29 mouse cellular contexts compared by ENCODE assay signal in the genomic region with DNA sequence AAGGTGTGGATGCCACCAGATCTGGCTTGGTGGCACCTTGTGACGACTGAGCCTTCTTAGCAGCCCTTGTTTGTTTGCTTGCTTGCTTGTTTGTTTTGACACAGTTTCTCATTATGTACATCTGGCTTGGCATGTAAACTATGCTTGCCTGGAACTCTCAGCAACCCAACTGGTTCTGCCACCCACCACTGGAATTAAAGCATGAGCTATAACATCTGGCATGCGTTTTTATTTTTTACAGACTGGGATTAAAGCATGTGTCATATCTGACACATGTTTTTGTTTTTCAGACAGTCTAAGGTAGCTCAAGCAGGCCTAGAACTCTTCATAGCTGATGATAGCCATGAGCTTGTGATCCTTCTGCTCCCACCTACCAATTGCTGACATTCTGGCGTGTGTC. TPM values are rescaled to one million over a fixed set of nuclear protein-coding genes. Genes with fewer than 3 reads are reported as not detected.
DNase-seq lines count a peak whose midpoint lies in the region; ATAC-seq and TF ChIP-seq lines count a peak whose summit lies in the region.
"Had no signal": no experiment of that assay in that cellular context is flagged by ENCODE, and none has a peak within 500 bp of the region (broad histone marks: within the 10 kb centered on the region; RNA-seq: fewer than 3 reads in every experiment).

No protein-coding gene starts in this region.

- 0 out of 2 replicates have a peak overlapping the region, but pooled peaks have one; percentile 12 for H3K27ac ChIP-seq in heart, embryonic 12.5 days (ENCODE audit: poor library complexity, severe bottlenecking)
- H3K27ac ChIP-seq in heart, embryonic 11.5 days (ENCODE audit: low read depth, low read length), result no peak overlapping the region
- no peak overlapping the region for H3K27ac ChIP-seq in midbrain, embryonic 11.5 days (ENCODE audit: low read depth, low read length)
- no peak overlapping the region for H3K27ac ChIP-seq in midbrain, postnatal 0 days (ENCODE audit: low read depth, low read length)
- H3K27ac ChIP-seq in embryonic facial prominence, embryonic 15.5 days (replicated peaks), result 0 out of 2 replicates have a peak overlapping the region, but pooled peaks have one; percentile 30
- no peak overlapping the region for H3K27ac ChIP-seq in kidney, embryonic 15.5 days
- H3K27ac ChIP-seq: embryonic facial prominence, embryonic 12.5 days; forebrain, embryonic 10.5 days; forebrain, embryonic 13.5 days; heart, embryonic 13.5 days; hindbrain, embryonic 14.5 days; hindbrain, postnatal 0 days had no signal

- H3K9me3 ChIP-seq in heart, embryonic 12.5 days (replicated peaks), result no peaks in the 10 kb centered on the region
- H3K9me3 ChIP-seq in heart, embryonic 11.5 days (replicated peaks; ENCODE audit: control insufficient read depth, low read length), result no peaks in the 10 kb centered on the region
- H3K9me3 ChIP-seq in midbrain, embryonic 11.5 days (ENCODE audit: control insufficient read depth, low read length), result no peaks in the 10 kb centered on the region
- H3K9me3 ChIP-seq in midbrain, postnatal 0 days (ENCODE audit: low read length), result no peaks in the 10 kb centered on the region
- no peaks in the 10 kb centered on the region for H3K9me3 ChIP-seq in embryonic facial prominence, embryonic 15.5 days (replicated peaks)
- H3K9me3 ChIP-seq in kidney, embryonic 15.5 days (replicated peaks), result no peaks in the 10 kb centered on the region
- H3K9me3 ChIP-seq: embryonic facial prominence, embryonic 12.5 days; forebrain, embryonic 10.5 days; forebrain, embryonic 13.5 days; heart, embryonic 13.5 days had no signal

- peaks cover 26% of the 10 kb centered on the region for H3K36me3 ChIP-seq in heart, embryonic 12.5 days
- no peaks in the 10 kb centered on the region for H3K36me3 ChIP-seq in heart, embryonic 11.5 days (ENCODE audit: control insufficient read depth, insufficient read depth, low read length)
- H3K36me3 ChIP-seq in midbrain, embryonic 11.5 days (ENCODE audit: control insufficient read depth, insufficient read depth, low read length), result no peaks in the 10 kb centered on the region
- H3K36me3 ChIP-seq in midbrain, postnatal 0 days (ENCODE audit: insufficient read depth, low read length), result 0 out of 2 replicates have a peak, but pooled peaks cover 3% of the 10 kb centered on the region
- peaks cover 20% of the 10 kb centered on the region; the same call in 1 of the 2 replicates for H3K36me3 ChIP-seq in embryonic facial prominence, embryonic 15.5 days
- peaks cover 53% of the 10 kb centered on the region for H3K36me3 ChIP-seq in kidney, embryonic 15.5 days

- TF ChIP-seq CTCF in midbrain, postnatal 0 days (IDR thresholded peaks at IDR 0.05), result no peak

- DNase-seq in midbrain, embryonic 11.5 days (ENCODE audit: low spot score, missing footprints), result peak; percentile 76
- DNase-seq in midbrain, postnatal 0 days (ENCODE audit: low spot score), result no peak
- peak; percentile 61 for DNase-seq in gonadal fat pad, adult 2 months (ENCODE audit: low read depth)
- no peak for DNase-seq in lung, postnatal 25 days (ENCODE audit: low spot score)
- DNase-seq: adrenal gland, adult 8-10 months; adrenal gland, postnatal 25 days; cerebellum, adult 18-20 months; cerebellum, adult 9-10 months; cerebellum, postnatal 14 days; gastrocnemius, postnatal 10 days; gastrocnemius, postnatal 36 days; heart, adult 11 months; heart, postnatal 14 days; heart, postnatal 4 days had no signal

- H3K4me1 ChIP-seq in heart, embryonic 12.5 days (replicated peaks), result peaks cover 5% of the 10 kb centered on the region; the same call in 1 of the 2 replicates
- H3K4me1 ChIP-seq in heart, embryonic 11.5 days (ENCODE audit: control insufficient read depth, insufficient read depth, low read length), result no peaks in the 10 kb centered on the region; the same call in 1 of the 2 replicates
- H3K4me1 ChIP-seq in midbrain, embryonic 11.5 days (ENCODE audit: control insufficient read depth, insufficient read depth, low read length), result no peaks in the 10 kb centered on the region
- no peaks in the 10 kb centered on the region for H3K4me1 ChIP-seq in midbrain, postnatal 0 days (ENCODE audit: insufficient read depth, low read length)
- H3K4me1 ChIP-seq in embryonic facial prominence, embryonic 15.5 days, result 0 out of 2 replicates have a peak, but pooled peaks cover 5% of the 10 kb centered on the region
- no peaks in the 10 kb centered on the region for H3K4me1 ChIP-seq in kidney, embryonic 15.5 days
- H3K4me1 ChIP-seq: embryonic facial prominence, embryonic 12.5 days; forebrain, embryonic 10.5 days; forebrain, embryonic 13.5 days had no signal

- H3K4me3 ChIP-seq in heart, embryonic 12.5 days, result no peak overlapping the region
- no peak overlapping the region for H3K4me3 ChIP-seq in heart, embryonic 11.5 days (ENCODE audit: low read depth, low read length)
- no peak overlapping the region for H3K4me3 ChIP-seq in midbrain, embryonic 11.5 days (ENCODE audit: low read depth, low read length)
- no peak overlapping the region for H3K4me3 ChIP-seq in midbrain, postnatal 0 days (ENCODE audit: low read depth, low read length)
- H3K4me3 ChIP-seq in embryonic facial prominence, embryonic 15.5 days (replicated peaks), result no peak overlapping the region
- no peak overlapping the region for H3K4me3 ChIP-seq in kidney, embryonic 15.5 days (replicated peaks)
- H3K4me3 ChIP-seq: embryonic facial prominence, embryonic 12.5 days; forebrain, embryonic 10.5 days; forebrain, embryonic 13.5 days; heart, embryonic 13.5 days had no signal

- WGBS in heart, embryonic 12.5 days, result 74% methylated on average over 3 of the region's 3 CpGs
- WGBS in heart, embryonic 11.5 days (ENCODE audit: insufficient replicate concordance), result 83% methylated on average over 3 of the region's 3 CpGs
- WGBS in midbrain, embryonic 11.5 days, result 88% methylated on average over 3 of the region's 3 CpGs
- 84% methylated on average over 3 of the region's 3 CpGs for WGBS in midbrain, postnatal 0 days
- WGBS in embryonic facial prominence, embryonic 15.5 days, result 58% methylated on average over 3 of the region's 3 CpGs
- 82% methylated on average over 3 of the region's 3 CpGs for WGBS in kidney, embryonic 15.5 days

- H3K4me2 ChIP-seq in heart, embryonic 12.5 days, result no peak overlapping the region
- no peak overlapping the region for H3K4me2 ChIP-seq in heart, embryonic 11.5 days
- H3K4me2 ChIP-seq in midbrain, embryonic 11.5 days, result no peak overlapping the region
- no peak overlapping the region for H3K4me2 ChIP-seq in midbrain, postnatal 0 days (ENCODE audit: low read depth, low read length, poor library complexity, severe bottlenecking)
- H3K4me2 ChIP-seq in embryonic facial prominence, embryonic 15.5 days (replicated peaks), result no peak overlapping the region
- no peak overlapping the region for H3K4me2 ChIP-seq in kidney, embryonic 15.5 days
- H3K4me2 ChIP-seq: embryonic facial prominence, embryonic 12.5 days; forebrain, embryonic 13.5 days; heart, embryonic 13.5 days; hindbrain, embryonic 14.5 days had no signal

- H3K27me3 ChIP-seq in heart, embryonic 12.5 days (replicated peaks), result no peaks in the 10 kb centered on the region
- H3K27me3 ChIP-seq in heart, embryonic 11.5 days (ENCODE audit: control insufficient read depth, insufficient read depth, low read length), result no peaks in the 10 kb centered on the region
- H3K27me3 ChIP-seq in midbrain, embryonic 11.5 days (ENCODE audit: control insufficient read depth, insufficient read depth, low read length), result no peaks in the 10 kb centered on the region
- H3K27me3 ChIP-seq in midbrain, postnatal 0 days (ENCODE audit: insufficient read depth, low read length), result no peaks in the 10 kb centered on the region
- H3K27me3 ChIP-seq in embryonic facial prominence, embryonic 15.5 days, result no peaks in the 10 kb centered on the region
- H3K27me3 ChIP-seq in kidney, embryonic 15.5 days, result no peaks in the 10 kb centered on the region
- H3K27me3 ChIP-seq: embryonic facial prominence, embryonic 12.5 days; forebrain, embryonic 13.5 days; heart, embryonic 13.5 days had no signal

- ATAC-seq in heart, embryonic 12.5 days (ENCODE audit: insufficient number of reproducible peaks, low FRiP score), result no peak
- ATAC-seq in heart, embryonic 11.5 days (replicated peaks; ENCODE audit: insufficient number of reproducible peaks, low FRiP score, low TSS enrichment), result no peak
- no peak for ATAC-seq in midbrain, embryonic 11.5 days (ENCODE audit: low FRiP score)
- no peak for ATAC-seq in midbrain, postnatal 0 days (ENCODE audit: low FRiP score)
- ATAC-seq in embryonic facial prominence, embryonic 15.5 days (ENCODE audit: insufficient number of reproducible peaks, low FRiP score, low TSS enrichment, low read depth), result no peak
- no peak for ATAC-seq in kidney, embryonic 15.5 days (replicated peaks; ENCODE audit: low FRiP score)
- ATAC-seq: activated CD4-positive, CD25-positive, alpha-beta regulatory T cell, adult 4 months; CD4-positive, CD25-positive, alpha-beta regulatory T cell, adult 4 months; forebrain, embryonic 13.5 days; forebrain, embryonic 16.5 days; hindbrain, postnatal 0 days; inflammation-experienced regulatory T-cells, adult 6 months; intestine, embryonic 16.5 days had no signal

- no peak overlapping the region for H3K9ac ChIP-seq in heart, embryonic 12.5 days
- H3K9ac ChIP-seq in heart, embryonic 11.5 days (ENCODE audit: low read depth, low read length), result no peak overlapping the region
- no peak overlapping the region for H3K9ac ChIP-seq in midbrain, embryonic 11.5 days (ENCODE audit: low read length)
- no peak overlapping the region for H3K9ac ChIP-seq in midbrain, postnatal 0 days (replicated peaks; ENCODE audit: low read length, poor library complexity, severe bottlenecking)
- no peak overlapping the region for H3K9ac ChIP-seq in embryonic facial prominence, embryonic 15.5 days
- no peak overlapping the region for H3K9ac ChIP-seq in kidney, embryonic 15.5 days
- H3K9ac ChIP-seq: embryonic facial prominence, embryonic 12.5 days; forebrain, embryonic 13.5 days; heart, embryonic 13.5 days; hindbrain, embryonic 14.5 days had no signal

RNA-seq across cellular contexts. Expression of a gene that starts 41.5 kb away (rescaled TPM):
- polyA plus RNA-seq in heart, embryonic 12.5 days (2016; fragmentation: Nextera tagmentation; extraction: Ambion mirVana), result 142 and 152 TPM in 2 replicates
- polyA plus RNA-seq in heart, embryonic 11.5 days (2014; fragmentation: Nextera tagmentation; extraction: Ambion mirVana), result 114 and 120 TPM in 2 replicates
- 143 and 148 TPM in 2 replicates for polyA plus RNA-seq in midbrain, embryonic 11.5 days (2014; fragmentation: Nextera tagmentation; extraction: Ambion mirVana)
- 40.4 and 55.0 TPM in 2 replicates for total RNA-seq in midbrain, postnatal 0 days (2014; rRNA removed)
- 186 and 194 TPM in 2 replicates for polyA plus RNA-seq in midbrain, postnatal 0 days (2015; fragmentation: Nextera tagmentation; extraction: Ambion mirVana)
- 172 and 181 TPM in 2 replicates for polyA plus RNA-seq in embryonic facial prominence, embryonic 15.5 days (2015; fragmentation: Nextera tagmentation; extraction: Ambion mirVana)
- polyA plus RNA-seq in gonadal fat pad, adult 2 months (2012; rRNA removed), result 21.0 and 25.2 TPM in 2 replicates
- polyA plus RNA-seq in kidney, embryonic 15.5 days (2015; fragmentation: Nextera tagmentation; extraction: Ambion mirVana), result 171 and 184 TPM in 2 replicates

RNA-seq across cellular contexts. Expression of a gene that starts 41.6 kb away (rescaled TPM):
- polyA plus RNA-seq in heart, embryonic 12.5 days (2016; fragmentation: Nextera tagmentation; extraction: Ambion mirVana), result 124 and 138 TPM in 2 replicates
- 92.0 and 108 TPM in 2 replicates for polyA plus RNA-seq in heart, embryonic 11.5 days (2014; fragmentation: Nextera tagmentation; extraction: Ambion mirVana)
- polyA plus RNA-seq in midbrain, embryonic 11.5 days (2014; fragmentation: Nextera tagmentation; extraction: Ambion mirVana), result 82.9 and 85.1 TPM in 2 replicates
- total RNA-seq in midbrain, postnatal 0 days (2014; rRNA removed), result 189 and 204 TPM in 2 replicates
- polyA plus RNA-seq in midbrain, postnatal 0 days (2015; fragmentation: Nextera tagmentation; extraction: Ambion mirVana), result 222 and 238 TPM in 2 replicates
- polyA plus RNA-seq in embryonic facial prominence, embryonic 15.5 days (2015; fragmentation: Nextera tagmentation; extraction: Ambion mirVana), result 142 and 154 TPM in 2 replicates
- polyA plus RNA-seq in gonadal fat pad, adult 2 months (2012; rRNA removed), result 230 and 254 TPM in 2 replicates
- 96.9 and 107 TPM in 2 replicates for polyA plus RNA-seq in kidney, embryonic 15.5 days (2015; fragmentation: Nextera tagmentation; extraction: Ambion mirVana)

Comparison
In these comparisons a context has a peak if more than half of its experiments do, and no peak if none do; other contexts are left out.
1. H3K27ac ChIP-seq: peak in heart, embryonic 12.5 days (single experiment) and embryonic facial prominence, embryonic 15.5 days (single experiment); none in heart, embryonic 11.5 days (single experiment), midbrain, embryonic 11.5 days (single experiment), midbrain, postnatal 0 days (single experiment) and kidney, embryonic 15.5 days (single experiment).
2. DNase-seq: peak in midbrain, embryonic 11.5 days (single experiment) and gonadal fat pad, adult 2 months (single experiment); none in midbrain, postnatal 0 days (single experiment) and lung, postnatal 25 days (single experiment).